Mouse (Mus musculus) MEL (cell line): ENCODE measurements around the gene Emp2.

Experiments used
- CTCF ChIP-seq, 3 experiments: IDR thresholded peaks in 2 of 3; conservative IDR thresholded peaks in 1 of 3; 2 replicates each; pipeline ENCODE4 v1.5.1; 2011 to 2012; ENCODE audit warnings: low read length in 3 of 3, low read depth in 2 of 3, mild to moderate bottlenecking in 2 of 3, improper control_type of control experiment in 1 of 3, inconsistent platforms in 1 of 3, mixed read lengths in 1 of 3, moderate library complexity in 1 of 3; ENCODE audit not compliant: control insufficient read depth in 1 of 3, insufficient read depth in 1 of 3, poor library complexity in 1 of 3, severe bottlenecking in 1 of 3
- HCFC1 ChIP-seq: IDR thresholded peaks from 2 replicates; pipeline ENCODE4 v1.6.1; 2012; ENCODE audit warnings: low read depth, mild to moderate bottlenecking, inconsistent platforms, low read length, improper control_type of control experiment, moderate library complexity
- MAFK ChIP-seq: IDR thresholded peaks from 2 replicates; pipeline ENCODE4 v1.6.1; 2011; ENCODE audit warnings: low read depth, mild to moderate bottlenecking, low read length, improper control_type of control experiment, borderline replicate concordance
- MAX ChIP-seq: IDR thresholded peaks from 2 replicates; pipeline ENCODE4 v1.6.1; 2011; ENCODE audit warnings: low read length, improper control_type of control experiment
- MYC ChIP-seq: IDR thresholded peaks from 2 replicates; pipeline ENCODE4 v1.6.1; 2011; ENCODE audit warnings: low read depth, mild to moderate bottlenecking, low read length, improper control_type of control experiment, moderate library complexity
- POLR2A ChIP-seq, 2 experiments: IDR thresholded peaks; 2 replicates each; pipeline ENCODE4 v1.6.1; 2011 to 2012; ENCODE audit warnings: low read length in 2 of 2, mild to moderate bottlenecking in 2 of 2, control low read depth in 1 of 2, improper control_type of control experiment in 1 of 2, low read depth in 1 of 2, moderate library complexity in 1 of 2; ENCODE audit not compliant: control insufficient read depth in 1 of 2, insufficient read depth in 1 of 2, poor library complexity in 1 of 2
- TBP ChIP-seq: IDR thresholded peaks from 2 replicates; pipeline ENCODE4 v1.8.0; 2011; ENCODE audit warnings: low read depth, low read length, improper control_type of control experiment
- ZC3H11A ChIP-seq: IDR thresholded peaks from 2 replicates; pipeline ENCODE4 v1.6.1; 2012; ENCODE audit warnings: low read depth, mild to moderate bottlenecking, inconsistent platforms, low read length, improper control_type of control experiment

- TF ChIP-seq POLR2A (IDR thresholded peaks at IDR 0.05; ENCODE audit: control insufficient read depth in 1 of 2, insufficient read depth in 1 of 2, low read depth in 1 of 2, low read length in 2 of 2, poor library complexity in 1 of 2) (no peak), ZC3H11A (no peak), CTCF (IDR thresholded peaks at IDR 0.05 in 2 of 3, conservative IDR thresholded peaks at IDR 0.05 in 1 of 3; ENCODE audit: control insufficient read depth in 1 of 3, insufficient read depth in 1 of 3, low read depth in 2 of 3, low read length in 3 of 3, poor library complexity in 1 of 3, severe bottlenecking in 1 of 3) (no peak), MAFK (no peak), HCFC1 (no peak), MYC (no peak), TBP (no peak), MAX (no peak)
Observed at GRCm38 (mm10) chr16:10317197-10317544, 3.4 kb upstream of the Emp2 start.
